Mouse (Mus musculus) heart, embryonic 13.5 days (tissue): ENCODE measurements around the gene Tdrd6. TPM values are rescaled to one million over a fixed set of nuclear protein-coding genes. Genes with fewer than 3 reads are reported as not detected.

Experiments
- ATAC-seq: fragments of 200-750 bp; cut with Nextera tagmentation; 2 replicates; pipeline ENCODE4 v1.8.0; 2017; ENCODE audit warnings: moderate TSS enrichment; ENCODE audit not compliant: insufficient number of reproducible peaks, low FRiP score, low TSS enrichment; ENCODE audit errors: extremely low read depth
- H3K27ac ChIP-seq: fragments of 300-500 bp; sonication (generic); replicated peaks from 2 replicates; pipeline ENCODE4 v1.5.1; 2015; ENCODE audit warnings: moderate library complexity, mild to moderate bottlenecking, inconsistent platforms
- H3K27me3 ChIP-seq: fragments of 300-500 bp; sonication (generic); replicated peaks from 2 replicates; pipeline ENCODE4 v1.6.1; 2015; ENCODE audit warnings: mild to moderate bottlenecking, inconsistent platforms
- H3K36me3 ChIP-seq: fragments of 300-500 bp; sonication (generic); 2 replicates; pipeline ENCODE4 v1.6.1; 2015; ENCODE audit warnings: mild to moderate bottlenecking, inconsistent platforms
- H3K4me1 ChIP-seq: fragments of 300-500 bp; sonication (generic); 2 replicates; pipeline ENCODE4 v1.6.1; 2015; ENCODE audit warnings: inconsistent platforms
- H3K4me2 ChIP-seq: fragments of 300-500 bp; sonication (generic); 2 replicates; pipeline ENCODE4 v1.6.1; 2015; ENCODE audit warnings: inconsistent platforms, mild to moderate bottlenecking, moderate library complexity
- H3K4me3 ChIP-seq: fragments of 300-500 bp; sonication (generic); 2 replicates; pipeline ENCODE4 v1.5.1; 2015; ENCODE audit warnings: moderate library complexity, mild to moderate bottlenecking, inconsistent platforms
- H3K9ac ChIP-seq: fragments of 300-500 bp; sonication (generic); 2 replicates; pipeline ENCODE4 v1.6.1; 2015; ENCODE audit warnings: inconsistent platforms, mild to moderate bottlenecking, moderate library complexity
- H3K9me3 ChIP-seq: fragments of 300-500 bp; sonication (generic); 2 replicates; pipeline ENCODE4 v1.6.1; 2016; ENCODE audit warnings: inconsistent platforms
- WGBS: fragments of 180-500 bp; shearing (Covaris S2); methylation state at CpG from one replicate; pipeline ENCODE4 v1.1.7; 2015; ENCODE audit warnings: mixed read lengths; 5-methylcytosine and 5-hydroxymethylcytosine counted together
- polyA plus RNA-seq: library from polyadenylated mRNA; unstranded; fragments of >200 nt; fragmentation: Nextera tagmentation; extraction: Ambion mirVana; gene quantifications from 2 replicates; pipeline ENCODE4 v1.2.1, GENCODE M21; 2015

The Tdrd6 gene
- polyA plus RNA-seq, 1 experiment from 2014 or later: not detected

DNA sequence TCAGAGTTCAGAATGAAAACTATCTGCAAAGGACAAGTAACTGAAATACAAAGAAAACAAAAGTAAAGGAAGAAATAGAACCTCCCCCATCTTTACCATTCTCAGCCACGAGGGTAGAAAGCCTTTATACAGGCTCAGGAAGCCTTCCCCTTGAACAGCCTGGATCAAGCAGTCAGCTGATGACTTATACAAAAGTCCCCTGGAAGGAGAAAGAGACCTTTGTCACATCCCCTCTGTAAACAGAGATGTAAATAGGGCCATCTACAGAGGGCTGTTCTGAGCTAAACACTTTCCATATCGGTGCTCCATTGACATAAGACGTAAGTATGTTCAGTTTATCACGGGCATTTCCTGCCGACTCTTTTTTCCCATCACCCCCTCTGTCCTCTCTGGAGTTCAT lies 16.8 kb upstream of the Tdrd6 start:
- Histone ChIP-seq H3K4me2 (peak overlapping the region; percentile 5), H3K27ac (no peak overlapping the region), H3K9ac (no peak overlapping the region), H3K27me3 (no peaks in the 10 kb centered on the region), H3K9me3 (no peaks in the 10 kb centered on the region), H3K4me3 (no peak overlapping the region), H3K4me1 (peaks cover 33% of the 10 kb centered on the region), H3K36me3 (peaks cover 31% of the 10 kb centered on the region)
- WGBS: 57% methylated on average over 5 of the region's 5 CpGs
- ATAC-seq: no peak

- WGBS: 75% methylated on average over 3 of the region's 3 CpGs
- ATAC-seq: no peak
- H3K4me3 ChIP-seq: no peak overlapping the region
- H3K27ac ChIP-seq: peak overlapping the region; percentile 36; the same call in 1 of the 2 replicates
- peaks cover 4% of the 10 kb centered on the region; the same call in 1 of the 2 replicates for H3K9me3 ChIP-seq
- peaks cover 33% of the 10 kb centered on the region for H3K36me3 ChIP-seq
- H3K9ac ChIP-seq: no peak overlapping the region
- H3K4me1 ChIP-seq: peaks cover 33% of the 10 kb centered on the region
- H3K27me3 ChIP-seq: no peaks in the 10 kb centered on the region
- H3K4me2 ChIP-seq: no peak overlapping the region
These were observed 15.0 kb upstream of the Tdrd6 start for GRCm38 (mm10) chr17:43645136-43645535.

- 18% methylated on average over 7 of the region's 7 CpGs for WGBS
- H3K27ac ChIP-seq: peak overlapping the region; percentile 36; the same call in 1 of the 2 replicates
These were observed 14.3 kb upstream of the Tdrd6 start for GRCm38 (mm10) chr17:43644375-43644774.

GRCm38 (mm10) chr17:43643191-43643590 lies 13.1 kb upstream of the Tdrd6 start:
- ATAC-seq: no peak
- peaks cover 4% of the 10 kb centered on the region; the same call in 1 of the 2 replicates for H3K9me3 ChIP-seq
- H3K9ac ChIP-seq: no peak overlapping the region
- H3K4me1 ChIP-seq: peaks cover 33% of the 10 kb centered on the region
- peaks cover 30% of the 10 kb centered on the region for H3K36me3 ChIP-seq
- H3K27ac ChIP-seq: no peak overlapping the region
- H3K27me3 ChIP-seq: no peaks in the 10 kb centered on the region
- 49% methylated on average over 7 of the region's 7 CpGs for WGBS
- no peak overlapping the region for H3K4me3 ChIP-seq
- no peak overlapping the region for H3K4me2 ChIP-seq

More at GRCm38 (mm10) chr17:43644375-43644774, 14.3 kb upstream of the Tdrd6 start:
- Histone ChIP-seq H3K36me3 (peaks cover 33% of the 10 kb centered on the region), H3K9me3 (peaks cover 4% of the 10 kb centered on the region; the same call in 1 of the 2 replicates), H3K4me2 (peak overlapping the region; percentile 25), H3K27me3 (no peaks in the 10 kb centered on the region), H3K9ac (no peak overlapping the region), H3K4me3 (no peak overlapping the region), H3K4me1 (peaks cover 33% of the 10 kb centered on the region)
- no peak for ATAC-seq

- Histone ChIP-seq H3K9me3 (peaks cover 8% of the 10 kb centered on the region), H3K27me3 (no peaks in the 10 kb centered on the region), H3K4me2 (no peak overlapping the region), H3K4me3 (no peak overlapping the region), H3K27ac (no peak overlapping the region), H3K4me1 (peaks cover 19% of the 10 kb centered on the region), H3K9ac (no peak overlapping the region), H3K36me3 (peaks cover 30% of the 10 kb centered on the region)
- 69% methylated on average over 1 of the region's 1 CpGs for WGBS
- ATAC-seq: no peak
These were observed 10.7 kb upstream of the Tdrd6 start for GRCm38 (mm10) chr17:43640825-43641224.

DNA sequence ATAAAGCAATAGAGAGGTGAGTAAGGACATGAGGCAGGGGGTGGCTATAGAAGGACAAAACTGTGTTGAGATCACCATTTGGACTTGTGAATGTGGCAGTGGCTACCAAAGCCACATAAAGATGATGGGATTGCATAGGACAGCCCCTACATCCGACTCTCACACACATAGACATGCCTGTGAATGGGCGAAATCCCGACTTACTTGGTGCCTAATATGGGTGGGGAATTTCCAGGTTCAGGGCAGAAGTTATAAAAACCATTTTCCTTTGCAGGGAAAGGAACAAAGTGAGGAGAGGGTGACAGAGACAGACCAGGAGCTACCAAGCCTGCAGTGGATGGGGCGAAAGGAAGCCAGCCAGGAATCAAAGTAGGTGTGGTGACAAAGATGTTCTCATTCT lies 7.0 kb upstream of the Tdrd6 start:
- WGBS: 85% methylated on average over 4 of the region's 4 CpGs
- Histone ChIP-seq H3K27ac (no peak overlapping the region), H3K9ac (no peak overlapping the region)

DNA sequence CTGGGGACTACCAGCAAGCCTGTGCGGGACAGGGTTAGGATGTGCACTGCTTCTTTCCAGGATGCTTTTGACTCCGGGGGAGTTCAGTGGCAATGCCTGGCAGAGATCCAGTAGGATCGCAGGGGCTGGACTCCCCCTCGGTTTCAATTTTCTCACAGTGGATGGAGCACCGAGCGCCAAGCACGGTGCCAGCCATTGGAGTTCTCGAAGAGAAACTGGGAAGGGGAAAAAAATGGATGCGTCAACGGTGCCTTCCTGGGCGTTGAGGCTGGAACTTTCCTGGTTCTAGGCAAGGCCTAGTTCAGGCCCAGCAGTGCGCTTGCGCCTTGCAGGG lies 295 bp upstream of the Tdrd6 start:
- no peak for ATAC-seq
- H3K4me3 ChIP-seq: peak overlapping the region; percentile 54
- 46% methylated on average over 13 of the region's 13 CpGs for WGBS
- no peak overlapping the region for H3K27ac ChIP-seq
- H3K4me2 ChIP-seq: peak overlapping the region; percentile 80
- H3K9ac ChIP-seq: peak overlapping the region; percentile 67
- H3K4me1 ChIP-seq: peaks cover 18% of the 10 kb centered on the region
- peaks cover 71% of the 10 kb centered on the region for H3K27me3 ChIP-seq
- no peaks in the 10 kb centered on the region for H3K36me3 ChIP-seq
- H3K9me3 ChIP-seq: peaks cover 12% of the 10 kb centered on the region; the same call in 1 of the 2 replicates

More for the DNA sequence above, 7.0 kb upstream of the Tdrd6 start:
- Histone ChIP-seq H3K4me3 (no peak overlapping the region), H3K27me3 (peaks cover 7% of the 10 kb centered on the region; the same call in 1 of the 2 replicates), H3K4me2 (no peak overlapping the region), H3K4me1 (no peaks in the 10 kb centered on the region), H3K36me3 (peaks cover 10% of the 10 kb centered on the region), H3K9me3 (peaks cover 8% of the 10 kb centered on the region)
- no peak for ATAC-seq

GRCm38 (mm10) chr17:43629026-43629495 lies 1.0 kb downstream of the Tdrd6 start:
- peak overlapping the region; percentile 80 for H3K4me2 ChIP-seq
- H3K9ac ChIP-seq: no peak overlapping the region
- peaks cover 12% of the 10 kb centered on the region; the same call in 1 of the 2 replicates for H3K9me3 ChIP-seq
- no peak overlapping the region for H3K27ac ChIP-seq
- WGBS: 19% methylated on average over 24 of the region's 24 CpGs
- peaks cover 18% of the 10 kb centered on the region for H3K4me1 ChIP-seq
- peaks cover 83% of the 10 kb centered on the region for H3K27me3 ChIP-seq
- H3K36me3 ChIP-seq: no peaks in the 10 kb centered on the region
- ATAC-seq: no peak
- H3K4me3 ChIP-seq: peak overlapping the region; percentile 54

DNA sequence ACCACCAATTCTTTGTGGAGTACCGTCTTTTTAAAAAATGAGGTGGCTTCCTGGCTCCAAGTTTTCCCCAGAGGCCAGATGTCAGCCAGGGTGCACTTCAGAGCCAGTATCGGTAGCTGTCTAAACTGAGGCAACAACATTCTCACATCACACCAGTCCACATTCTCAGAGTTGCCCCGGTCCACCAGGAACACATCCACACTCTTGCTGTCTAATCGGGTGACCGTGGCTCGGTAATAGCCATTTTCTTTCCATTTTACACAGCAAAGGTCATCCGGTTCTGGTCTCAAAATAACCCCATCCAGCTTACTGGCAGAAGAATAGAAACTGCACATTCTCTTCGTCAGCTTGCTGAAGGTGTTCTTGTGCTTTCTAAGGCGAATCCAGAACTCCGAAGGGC lies 1.9 kb downstream of the Tdrd6 start:
- Histone ChIP-seq H3K9me3 (peaks cover 12% of the 10 kb centered on the region; the same call in 1 of the 2 replicates), H3K27me3 (peaks cover 83% of the 10 kb centered on the region), H3K36me3 (no peaks in the 10 kb centered on the region), H3K9ac (no peak overlapping the region), H3K4me3 (no peak overlapping the region), H3K4me1 (peaks cover 18% of the 10 kb centered on the region), H3K4me2 (no peak overlapping the region), H3K27ac (no peak overlapping the region)
- no peak for ATAC-seq
- WGBS: 76% methylated on average over 10 of the region's 10 CpGs

GRCm38 (mm10) chr17:43622076-43622475 lies 8.0 kb downstream of the Tdrd6 start:
- Histone ChIP-seq H3K9me3 (0 out of 2 replicates have a peak, but pooled peaks cover 5% of the 10 kb centered on the region), H3K4me3 (no peak overlapping the region), H3K4me1 (no peaks in the 10 kb centered on the region), H3K4me2 (no peak overlapping the region), H3K9ac (no peak overlapping the region), H3K36me3 (no peaks in the 10 kb centered on the region), H3K27ac (no peak overlapping the region), H3K27me3 (peaks cover 36% of the 10 kb centered on the region)
- no peak for ATAC-seq
- WGBS: 86% methylated on average over 10 of the region's 10 CpGs

DNA sequence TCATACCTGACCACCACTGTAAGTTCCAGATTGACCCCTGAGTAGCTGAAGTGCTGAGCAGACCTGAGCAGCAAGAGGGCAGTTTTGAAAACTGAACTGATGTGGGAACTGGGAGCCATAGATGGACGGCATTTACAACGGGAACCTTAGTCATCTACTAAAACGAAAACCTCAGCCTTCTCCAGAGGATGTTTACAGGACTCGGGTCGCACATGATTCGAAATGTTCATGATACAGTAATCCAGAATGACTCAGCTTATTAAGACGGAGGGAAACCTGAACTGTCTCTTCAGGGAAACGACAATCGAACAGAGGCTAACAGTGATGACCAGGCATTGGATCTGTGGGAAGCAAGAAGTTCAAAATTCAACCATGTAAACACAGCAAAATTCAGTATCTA lies 10.9 kb downstream of the Tdrd6 start:
- ATAC-seq: no peak
- 86% methylated on average over 9 of the region's 9 CpGs for WGBS
- Histone ChIP-seq H3K36me3 (no peaks in the 10 kb centered on the region), H3K4me3 (no peak overlapping the region), H3K27me3 (peaks cover 9% of the 10 kb centered on the region; the same call in 1 of the 2 replicates), H3K9ac (no peak overlapping the region), H3K4me1 (no peaks in the 10 kb centered on the region), H3K27ac (no peak overlapping the region), H3K4me2 (no peak overlapping the region), H3K9me3 (no peaks in the 10 kb centered on the region)

GRCm38 (mm10) chr17:43612221-43612620 lies 17.9 kb downstream of the Tdrd6 start:
- no peak overlapping the region for H3K4me3 ChIP-seq
- no peaks in the 10 kb centered on the region; the same call in 1 of the 2 replicates for H3K27me3 ChIP-seq
- no peak overlapping the region for H3K9ac ChIP-seq
- no peak overlapping the region for H3K27ac ChIP-seq
- H3K4me2 ChIP-seq: no peak overlapping the region
- no peak for ATAC-seq
- no peaks in the 10 kb centered on the region for H3K4me1 ChIP-seq
- H3K9me3 ChIP-seq: no peaks in the 10 kb centered on the region
- no peaks in the 10 kb centered on the region for H3K36me3 ChIP-seq
- WGBS: 38% methylated on average over 3 of the region's 3 CpGs
